Mouse (Mus musculus): ENCODE results near the gene F11r. TPM values are rescaled to one million over a fixed set of nuclear protein-coding genes. Genes with fewer than 3 reads are reported as not detected.
A peak's percentile ranks its signal among the peaks of the same experiment; 100 is the strongest.

F11r gene
- polyA plus RNA-seq, 1 experiment from 2014 or later = 39.2 TPM

GRCm38 (mm10) chr1:171503592-171504291 is 66.4 kb downstream of the F11r start:
- Histone ChIP-seq H3K27me3 (no peaks in the 10 kb centered on the region), H3K9ac (peak overlapping the region; percentile 78), H3K36me3 (no peaks in the 10 kb centered on the region), H3K4me2 (peak overlapping the region; percentile 65), H3K4me1 (peaks cover 7% of the 10 kb centered on the region; the same call in 1 of the 2 replicates), H3K4me3 (peak overlapping the region; percentile 57), H3K27ac (peak overlapping the region; percentile 97), H3K9me3 (no peaks in the 10 kb centered on the region)
- under 1% methylated on average over 53 of the region's 53 CpGs for WGBS
- ATAC-seq (ENCODE audit: insufficient number of reproducible peaks, insufficient read depth, low FRiP score, low TSS enrichment, low read depth) = peak; percentile 68

DNA sequence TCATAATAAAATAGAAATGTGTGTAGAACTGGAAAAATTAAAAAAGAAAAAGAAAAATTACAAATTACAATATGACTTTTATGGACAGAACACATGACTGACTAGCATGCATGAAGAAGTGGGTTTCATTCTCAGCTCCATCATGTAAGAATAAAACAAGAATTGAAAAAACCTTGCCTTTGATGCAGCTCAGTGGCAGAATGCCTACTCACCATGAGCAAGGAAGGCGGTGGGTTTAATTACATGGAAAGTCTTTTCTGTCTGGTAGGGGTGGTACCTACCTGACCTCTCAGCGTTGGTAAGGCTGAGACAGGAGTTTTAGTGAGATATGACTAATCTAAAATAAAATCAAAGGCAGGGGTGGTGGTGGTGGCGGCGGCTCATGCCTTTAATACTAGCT is 67.3 kb downstream of the F11r start:
- peak overlapping the region; percentile 65 for H3K4me2 ChIP-seq
- H3K36me3 ChIP-seq = no peaks in the 10 kb centered on the region
- no peak overlapping the region for H3K9ac ChIP-seq
- no peak overlapping the region for H3K27ac ChIP-seq
- no peaks in the 10 kb centered on the region for H3K27me3 ChIP-seq
- H3K4me1 ChIP-seq = peaks cover 7% of the 10 kb centered on the region; the same call in 1 of the 2 replicates
- peak overlapping the region; percentile 14 for H3K4me3 ChIP-seq
- 79% methylated on average over 4 of the region's 4 CpGs for WGBS
- no peaks in the 10 kb centered on the region for H3K9me3 ChIP-seq
- ATAC-seq (ENCODE audit: insufficient number of reproducible peaks, insufficient read depth, low FRiP score, low TSS enrichment, low read depth) = no peak

GRCm38 (mm10) chr1:171513234-171513633 is 75.9 kb downstream of the F11r start:
- Histone ChIP-seq H3K4me1 (no peaks in the 10 kb centered on the region), H3K4me2 (no peak overlapping the region), H3K9ac (no peak overlapping the region), H3K9me3 (no peaks in the 10 kb centered on the region), H3K4me3 (no peak overlapping the region), H3K27ac (no peak overlapping the region), H3K27me3 (no peaks in the 10 kb centered on the region), H3K36me3 (no peaks in the 10 kb centered on the region)
- WGBS = 88% methylated on average over 2 of the region's 2 CpGs
- ATAC-seq (ENCODE audit: insufficient number of reproducible peaks, insufficient read depth, low FRiP score, low TSS enrichment, low read depth) = no peak

DNA sequence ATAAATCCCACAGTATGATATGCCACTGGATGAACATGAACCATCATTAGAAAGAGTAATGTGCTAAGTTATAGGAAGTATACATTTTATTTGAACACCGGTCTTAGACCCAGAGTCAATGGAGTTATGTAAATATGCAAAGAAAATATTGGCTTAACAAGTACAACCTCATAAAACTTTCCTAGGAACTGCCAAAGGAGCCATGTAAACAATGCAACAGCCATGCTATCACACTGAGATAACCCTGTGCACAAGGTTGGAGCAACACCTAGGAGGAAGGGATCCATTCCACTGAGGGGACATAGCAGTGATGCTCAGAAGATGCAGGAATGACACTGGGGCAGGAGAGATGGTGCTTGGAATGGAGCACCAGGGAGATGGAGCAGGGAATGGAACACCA is 76.4 kb downstream of the F11r start:
- 96% methylated on average over 1 of the region's 1 CpGs for WGBS
- Histone ChIP-seq H3K4me3 (no peak overlapping the region), H3K27ac (no peak overlapping the region), H3K36me3 (no peaks in the 10 kb centered on the region), H3K4me2 (no peak overlapping the region), H3K9ac (no peak overlapping the region), H3K9me3 (no peaks in the 10 kb centered on the region), H3K27me3 (no peaks in the 10 kb centered on the region), H3K4me1 (no peaks in the 10 kb centered on the region)
- no peak for ATAC-seq (ENCODE audit: insufficient number of reproducible peaks, insufficient read depth, low FRiP score, low TSS enrichment, low read depth)

Other genes with a start within 250 kb of the F11r start
- 20.6 and 25.2 TPM in 2 replicates for gene Pcp4l1, start 241.3 kb upstream of the F11r start, polyA plus RNA-seq (2015; fragmentation: Nextera tagmentation; extraction: Ambion mirVana)
- gene Nr1i3, start 223.6 kb upstream of the F11r start, polyA plus RNA-seq (2015; fragmentation: Nextera tagmentation; extraction: Ambion mirVana) = 0.10 and 0.28 TPM in 2 replicates
- 30.2 and 30.9 TPM in 2 replicates for gene Tomm40l, start 215.0 kb upstream of the F11r start, polyA plus RNA-seq (2015; fragmentation: Nextera tagmentation; extraction: Ambion mirVana)
- 0.80 and 56.2 TPM in 2 replicates for gene Apoa2, start 212.5 kb upstream of the F11r start, polyA plus RNA-seq (2015; fragmentation: Nextera tagmentation; extraction: Ambion mirVana)
- 40.7 and 41.9 TPM in 2 replicates for gene Fcer1g, start 203.2 kb upstream of the F11r start, polyA plus RNA-seq (2015; fragmentation: Nextera tagmentation; extraction: Ambion mirVana)
- gene Adamts4, start 187.1 kb upstream of the F11r start, polyA plus RNA-seq (2015; fragmentation: Nextera tagmentation; extraction: Ambion mirVana) = 23.6 and 25.6 TPM in 2 replicates
- 232 and 248 TPM in 2 replicates for gene Ndufs2, start 186.1 kb upstream of the F11r start, polyA plus RNA-seq (2015; fragmentation: Nextera tagmentation; extraction: Ambion mirVana)
- gene B4galt3, start 167.2 kb upstream of the F11r start, polyA plus RNA-seq (2015; fragmentation: Nextera tagmentation; extraction: Ambion mirVana) = 82.1 and 84.2 TPM in 2 replicates
- 60.5 and 64.9 TPM in 2 replicates for gene Ppox, start 156.3 kb upstream of the F11r start, polyA plus RNA-seq (2015; fragmentation: Nextera tagmentation; extraction: Ambion mirVana)
- 116 and 127 TPM in 2 replicates for gene Usp21, start 149.5 kb upstream of the F11r start, polyA plus RNA-seq (2015; fragmentation: Nextera tagmentation; extraction: Ambion mirVana)
- gene Ufc1, start 142.5 kb upstream of the F11r start, polyA plus RNA-seq (2015; fragmentation: Nextera tagmentation; extraction: Ambion mirVana) = 109 and 118 TPM in 2 replicates
- gene Dedd, start 108.4 kb upstream of the F11r start, polyA plus RNA-seq (2015; fragmentation: Nextera tagmentation; extraction: Ambion mirVana) = 58.4 and 59.6 TPM in 2 replicates
- gene Nit1, start 91.9 kb upstream of the F11r start, polyA plus RNA-seq (2015; fragmentation: Nextera tagmentation; extraction: Ambion mirVana) = 43.4 and 44.9 TPM in 2 replicates
- gene Pfdn2, start 91.9 kb upstream of the F11r start, polyA plus RNA-seq (2015; fragmentation: Nextera tagmentation; extraction: Ambion mirVana) = 119 and 125 TPM in 2 replicates
- gene Klhdc9, start 76.7 kb upstream of the F11r start, polyA plus RNA-seq (2015; fragmentation: Nextera tagmentation; extraction: Ambion mirVana) = 1.2 and 1.9 TPM in 2 replicates
- gene Nectin4, start 67.4 kb upstream of the F11r start, polyA plus RNA-seq (2015; fragmentation: Nextera tagmentation; extraction: Ambion mirVana) = 19.0 and 21.6 TPM in 2 replicates
- gene Arhgap30, start 48.6 kb upstream of the F11r start, polyA plus RNA-seq (2015; fragmentation: Nextera tagmentation; extraction: Ambion mirVana) = 1.1 and 1.3 TPM in 2 replicates
- 95.6 and 108 TPM in 2 replicates for gene Usf1, start 26.2 kb upstream of the F11r start, polyA plus RNA-seq (2015; fragmentation: Nextera tagmentation; extraction: Ambion mirVana)
- gene Tstd1, start 18.7 kb upstream of the F11r start, polyA plus RNA-seq (2015; fragmentation: Nextera tagmentation; extraction: Ambion mirVana) = 8.1 and 8.5 TPM in 2 replicates
- gene Alyref2, start 65.9 kb downstream of the F11r start, polyA plus RNA-seq (2015; fragmentation: Nextera tagmentation; extraction: Ambion mirVana) = 14.7 and 14.9 TPM in 2 replicates
- 0.23 TPM in 1 of 2 replicates, not detected in the other for gene Itln1, start 97.8 kb downstream of the F11r start, polyA plus RNA-seq (2015; fragmentation: Nextera tagmentation; extraction: Ambion mirVana)
- 0.17 TPM in 1 of 2 replicates, not detected in the other for gene Cd244a, start 121.7 kb downstream of the F11r start, polyA plus RNA-seq (2015; fragmentation: Nextera tagmentation; extraction: Ambion mirVana)
- 0.45 and 0.52 TPM in 2 replicates for gene Ly9, start 169.9 kb downstream of the F11r start, polyA plus RNA-seq (2015; fragmentation: Nextera tagmentation; extraction: Ambion mirVana)
- not detected in 2 replicates for gene Slamf7, start 215.5 kb downstream of the F11r start, polyA plus RNA-seq (2015; fragmentation: Nextera tagmentation; extraction: Ambion mirVana)
- 1.7 and 1.9 TPM in 2 replicates for gene Cd48, start 244.5 kb downstream of the F11r start, polyA plus RNA-seq (2015; fragmentation: Nextera tagmentation; extraction: Ambion mirVana)